Mouse (Mus musculus): Measurements from ENCODE around the gene Rsph1.

- TF ChIP-seq CTCF (IDR thresholded peaks at IDR 0.05; ENCODE audit: borderline replicate concordance, insufficient read depth, low read length): no peak
- TF ChIP-seq POLR2A (IDR thresholded peaks at IDR 0.05; ENCODE audit: low read depth, low read length): no peak
Observed at GRCm38 (mm10) chr17:31253951-31254350, 23.2 kb downstream of the Rsph1 start.
